Mouse (Mus musculus) megakaryocyte, embryonic 14.5 days (primary cell): Measurements from ENCODE around the gene Ddb1.

Experiments used
- FLI1 ChIP-seq: IDR thresholded peaks from 2 replicates; pipeline ENCODE4 v1.6.1; 2012; ENCODE audit warnings: low read length, inconsistent platforms, mixed read lengths
- GATA1 ChIP-seq: IDR thresholded peaks from 3 replicates; pipeline ENCODE4 v1.6.1; 2012; ENCODE audit warnings: mixed read lengths, low read length, inconsistent platforms, borderline replicate concordance

DNA sequence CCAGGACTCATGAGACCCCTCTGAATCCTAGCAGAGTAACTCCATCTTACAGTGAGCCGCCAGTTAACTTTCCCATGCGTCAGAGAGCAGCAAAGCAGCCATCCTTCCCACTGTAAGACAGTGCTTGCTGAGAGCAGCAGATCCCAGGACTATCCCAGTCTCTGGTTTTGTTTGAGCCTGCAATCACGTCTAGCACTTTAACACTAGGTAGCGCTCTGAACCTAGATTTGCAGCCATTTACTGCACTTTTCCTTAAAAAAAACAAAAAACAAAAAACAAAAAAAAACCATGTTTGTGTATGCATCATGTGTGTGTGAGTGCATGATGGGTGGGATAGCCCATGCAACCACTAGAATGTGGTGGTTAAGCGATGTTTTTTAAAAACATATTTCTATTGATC lies 45.0 kb upstream of the Ddb1 start:
- no peak for TF ChIP-seq FLI1
- no peak for TF ChIP-seq GATA1
